Mouse (Mus musculus): ENCODE results near the gene Tex46. TPM values are rescaled to one million over a fixed set of nuclear protein-coding genes. Genes with fewer than 3 reads are reported as not detected.

Tex46 gene
- total and polyA plus RNA-seq, 2 experiments from 2014 or later: not detected

GRCm38 (mm10) chr4:136636983-136637562 is 26.8 kb downstream of the Tex46 start:
- DNase-seq (ENCODE audit: low spot score): no peak
- TF ChIP-seq EP300 (IDR thresholded peaks at IDR 0.05; ENCODE audit: low read depth) (no peak), CTCF (IDR thresholded peaks at IDR 0.05; ENCODE audit: low read depth) (no peak)
- Histone ChIP-seq H3K4me3 (ENCODE audit: low read depth, low read length) (peak overlapping the region; percentile 55), H3K4me1 (ENCODE audit: control insufficient read depth, insufficient read depth) (peaks cover 10% of the 10 kb centered on the region), H3K27ac (ENCODE audit: low read depth) (no peak overlapping the region), H3K9me3 (replicated peaks; ENCODE audit: control insufficient read depth, low read length) (no peaks in the 10 kb centered on the region), H3K9ac (replicated peaks; ENCODE audit: low read depth, low read length) (no peak overlapping the region; the same call in 1 of the 2 replicates), H3K36me3 (replicated peaks; ENCODE audit: control insufficient read depth, insufficient read depth, low read length) (no peaks in the 10 kb centered on the region), H3K27me3 (ENCODE audit: control insufficient read depth, insufficient read depth, low read length) (peaks cover 39% of the 10 kb centered on the region), H3K4me2 (ENCODE audit: low read depth, low read length) (peak overlapping the region; percentile 81)
- WGBS: 16% methylated on average over 37 of the region's 37 CpGs
- ATAC-seq (ENCODE audit: insufficient read depth, low read depth): peak; percentile 16; the same call in 1 of the 2 replicates

DNA sequence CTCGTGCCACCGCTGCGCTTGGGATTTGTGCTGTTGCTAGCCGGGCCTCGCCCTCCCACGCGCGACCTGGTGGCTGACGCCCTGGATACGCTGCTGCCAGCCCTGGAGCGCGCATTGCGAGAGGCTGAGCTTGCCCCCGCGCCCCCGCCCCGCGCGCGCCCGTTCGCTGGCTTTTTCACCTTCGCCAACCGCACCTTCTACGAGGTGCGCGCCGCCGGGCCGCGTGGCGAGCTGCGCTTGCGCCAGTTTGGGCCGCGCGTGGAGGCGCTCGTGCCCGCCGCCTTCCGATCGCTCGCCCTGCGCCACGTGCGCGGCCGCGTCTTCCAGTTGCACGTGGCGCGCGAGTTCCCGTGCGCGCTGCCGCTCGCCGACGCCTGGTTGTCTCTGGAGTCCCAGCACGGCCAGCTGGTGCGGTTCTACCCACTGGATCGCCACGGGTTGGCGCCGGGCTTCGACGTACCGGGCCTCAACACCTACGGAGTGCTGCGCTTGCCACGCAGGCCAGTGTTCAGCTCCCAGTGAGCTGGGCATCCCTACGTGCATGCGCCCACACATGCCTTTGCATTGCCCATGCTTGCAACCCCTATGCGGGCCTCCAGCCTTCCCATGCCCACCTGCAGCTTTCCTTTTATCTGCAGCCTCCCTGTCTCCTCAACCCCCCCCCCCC is 27.5 kb downstream of the Tex46 start:
- 4% methylated on average over 71 of the region's 76 CpGs for WGBS
- peaks cover 39% of the 10 kb centered on the region for H3K27me3 ChIP-seq (ENCODE audit: control insufficient read depth, insufficient read depth, low read length)
- ATAC-seq (ENCODE audit: insufficient read depth, low read depth): peak; percentile 27
- H3K36me3 ChIP-seq (replicated peaks; ENCODE audit: control insufficient read depth, insufficient read depth, low read length): no peaks in the 10 kb centered on the region
- no peak overlapping the region; the same call in 1 of the 2 replicates for H3K9ac ChIP-seq (replicated peaks; ENCODE audit: low read depth, low read length)
- DNase-seq (ENCODE audit: low spot score): no peak
- no peaks in the 10 kb centered on the region for H3K9me3 ChIP-seq (replicated peaks; ENCODE audit: control insufficient read depth, low read length)
- peak overlapping the region; percentile 55 for H3K4me3 ChIP-seq (ENCODE audit: low read depth, low read length)
- no peak for TF ChIP-seq EP300 (IDR thresholded peaks at IDR 0.05; ENCODE audit: low read depth)
- TF ChIP-seq CTCF (IDR thresholded peaks at IDR 0.05; ENCODE audit: low read depth): no peak
- peaks cover 10% of the 10 kb centered on the region for H3K4me1 ChIP-seq (ENCODE audit: control insufficient read depth, insufficient read depth)
- H3K4me2 ChIP-seq (ENCODE audit: low read depth, low read length): peak overlapping the region; percentile 81
- H3K27ac ChIP-seq (ENCODE audit: low read depth): no peak overlapping the region

DNA sequence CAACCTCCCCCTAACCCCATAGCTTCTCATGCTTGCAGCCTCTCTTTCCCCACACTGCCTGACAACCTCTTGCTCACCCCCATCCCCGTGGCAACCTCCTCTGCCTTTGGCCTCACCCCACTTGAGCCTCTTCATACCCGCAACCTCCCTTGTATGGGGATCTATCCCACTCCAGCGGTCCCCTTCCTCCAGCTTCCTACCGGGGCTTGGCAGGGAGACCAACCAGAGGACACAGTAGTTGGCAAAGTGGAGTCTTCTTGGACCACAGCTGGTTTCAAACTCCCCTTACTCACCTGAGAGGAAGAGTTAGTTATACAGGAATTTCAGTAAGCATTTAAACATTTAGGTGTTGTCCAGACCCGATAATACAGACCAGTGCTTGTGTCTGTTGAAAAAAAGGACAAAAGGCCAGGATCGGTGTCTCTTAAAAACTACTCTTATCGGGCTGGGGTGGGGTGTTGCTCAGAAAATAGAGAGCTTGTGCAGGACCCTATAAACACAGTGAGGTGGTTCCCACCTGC is 28.1 kb downstream of the Tex46 start:
- Histone ChIP-seq H3K27ac (ENCODE audit: low read depth) (no peak overlapping the region), H3K4me1 (ENCODE audit: control insufficient read depth, insufficient read depth) (peaks cover 10% of the 10 kb centered on the region), H3K27me3 (ENCODE audit: control insufficient read depth, insufficient read depth, low read length) (peaks cover 39% of the 10 kb centered on the region), H3K9me3 (replicated peaks; ENCODE audit: control insufficient read depth, low read length) (no peaks in the 10 kb centered on the region), H3K36me3 (replicated peaks; ENCODE audit: control insufficient read depth, insufficient read depth, low read length) (no peaks in the 10 kb centered on the region), H3K4me3 (ENCODE audit: low read depth, low read length) (no peak overlapping the region), H3K9ac (replicated peaks; ENCODE audit: low read depth, low read length) (no peak overlapping the region), H3K4me2 (ENCODE audit: low read depth, low read length) (no peak overlapping the region)
- DNase-seq (ENCODE audit: low spot score) (no peak), ATAC-seq (ENCODE audit: insufficient read depth, low read depth) (no peak)
- WGBS: 45% methylated on average over 7 of the region's 7 CpGs
- TF ChIP-seq EP300 (IDR thresholded peaks at IDR 0.05; ENCODE audit: low read depth) (no peak), CTCF (IDR thresholded peaks at IDR 0.05; ENCODE audit: low read depth) (no peak)

DNA sequence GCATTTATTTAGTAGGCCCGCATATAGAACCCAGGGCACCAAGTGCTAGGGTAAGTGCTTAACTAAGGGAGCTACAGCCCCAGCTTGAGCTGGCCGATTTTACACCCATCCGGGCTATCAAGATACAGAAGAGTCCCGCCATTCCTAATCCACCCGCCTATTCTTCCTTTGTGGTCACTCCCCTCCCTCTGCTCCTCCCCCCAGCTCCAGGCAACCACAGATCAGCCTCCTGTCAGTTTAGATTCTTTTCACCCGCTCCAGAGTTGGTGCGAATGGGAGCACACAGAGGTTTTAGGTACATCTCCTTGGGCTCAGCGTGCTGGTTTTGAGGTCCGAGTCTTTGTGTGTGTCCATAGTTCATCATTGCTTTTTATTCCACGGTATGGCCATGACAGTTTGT is 28.7 kb downstream of the Tex46 start:
- WGBS: 19% methylated on average over 10 of the region's 10 CpGs
- Histone ChIP-seq H3K27me3 (ENCODE audit: control insufficient read depth, insufficient read depth, low read length) (peaks cover 39% of the 10 kb centered on the region), H3K27ac (ENCODE audit: low read depth) (no peak overlapping the region), H3K9me3 (replicated peaks; ENCODE audit: control insufficient read depth, low read length) (no peaks in the 10 kb centered on the region), H3K4me3 (ENCODE audit: low read depth, low read length) (no peak overlapping the region), H3K4me1 (ENCODE audit: control insufficient read depth, insufficient read depth) (peaks cover 10% of the 10 kb centered on the region), H3K4me2 (ENCODE audit: low read depth, low read length) (0 out of 2 replicates have a peak overlapping the region, but pooled peaks have one; percentile 6), H3K36me3 (replicated peaks; ENCODE audit: control insufficient read depth, insufficient read depth, low read length) (no peaks in the 10 kb centered on the region), H3K9ac (replicated peaks; ENCODE audit: low read depth, low read length) (no peak overlapping the region)
- DNase-seq (ENCODE audit: low spot score) (no peak), ATAC-seq (ENCODE audit: insufficient read depth, low read depth) (no peak)
- TF ChIP-seq CTCF (IDR thresholded peaks at IDR 0.05; ENCODE audit: low read depth): no peak
- no peak for TF ChIP-seq EP300 (IDR thresholded peaks at IDR 0.05; ENCODE audit: low read depth)

- Histone ChIP-seq H3K9ac (replicated peaks; ENCODE audit: low read depth, low read length) (no peak overlapping the region), H3K27me3 (ENCODE audit: control insufficient read depth, insufficient read depth, low read length) (peaks cover 60% of the 10 kb centered on the region), H3K36me3 (replicated peaks; ENCODE audit: control insufficient read depth, insufficient read depth, low read length) (no peaks in the 10 kb centered on the region), H3K4me3 (ENCODE audit: low read depth, low read length) (no peak overlapping the region), H3K4me1 (ENCODE audit: control insufficient read depth, insufficient read depth) (peaks cover 17% of the 10 kb centered on the region), H3K4me2 (ENCODE audit: low read depth, low read length) (peak overlapping the region; percentile 28), H3K27ac (ENCODE audit: low read depth) (no peak overlapping the region), H3K9me3 (replicated peaks; ENCODE audit: control insufficient read depth, low read length) (peaks cover 11% of the 10 kb centered on the region; the same call in 1 of the 2 replicates)
- 0 out of 2 replicates have a peak, but pooled peaks have one; percentile 7 for ATAC-seq (ENCODE audit: insufficient read depth, low read depth)
- WGBS: 13% methylated on average over 11 of the region's 11 CpGs
- no peak for TF ChIP-seq EP300 (IDR thresholded peaks at IDR 0.05; ENCODE audit: low read depth)
- peak; percentile 98 for TF ChIP-seq CTCF (IDR thresholded peaks at IDR 0.05; ENCODE audit: low read depth)
- peak; percentile 32 for DNase-seq (ENCODE audit: low spot score)
These were observed 38.8 kb downstream of the Tex46 start for GRCm38 (mm10) chr4:136648922-136649479.
